Mouse (Mus musculus) megakaryocyte, embryonic 14.5 days (primary cell): ENCODE measurements at regions not wholly inside any gene's neighbourhood (a gene's known extent, or its start where the extent isn't known, plus 50 kb on each side); places are given as distances from the start of the nearest gene placed in this dataset.

Source experiments
- H3K27me3 ChIP-seq: replicated peaks from 2 replicates; pipeline ENCODE3; 2012; ENCODE audit warnings: inconsistent platforms
- H3K36me3 ChIP-seq: replicated peaks from 2 replicates; pipeline ENCODE3; 2012; ENCODE audit warnings: low read length, inconsistent platforms, mixed read lengths
- H3K4me1 ChIP-seq: 2 replicates; pipeline ENCODE4 v1.6.1; 2012; ENCODE audit warnings: inconsistent platforms
- H3K4me3 ChIP-seq: replicated peaks from 2 replicates; pipeline ENCODE3; 2012; ENCODE audit warnings: moderate library complexity, mild to moderate bottlenecking, inconsistent platforms
- H3K9me3 ChIP-seq: 2 replicates; pipeline ENCODE4 v1.6.1; 2012; ENCODE audit warnings: inconsistent platforms
- FLI1 ChIP-seq: IDR thresholded peaks from 2 replicates; pipeline ENCODE4 v1.6.1; 2012; ENCODE audit warnings: low read length, inconsistent platforms, mixed read lengths
- GATA1 ChIP-seq: IDR thresholded peaks from 3 replicates; pipeline ENCODE4 v1.6.1; 2012; ENCODE audit warnings: mixed read lengths, low read length, inconsistent platforms, borderline replicate concordance

DNA sequence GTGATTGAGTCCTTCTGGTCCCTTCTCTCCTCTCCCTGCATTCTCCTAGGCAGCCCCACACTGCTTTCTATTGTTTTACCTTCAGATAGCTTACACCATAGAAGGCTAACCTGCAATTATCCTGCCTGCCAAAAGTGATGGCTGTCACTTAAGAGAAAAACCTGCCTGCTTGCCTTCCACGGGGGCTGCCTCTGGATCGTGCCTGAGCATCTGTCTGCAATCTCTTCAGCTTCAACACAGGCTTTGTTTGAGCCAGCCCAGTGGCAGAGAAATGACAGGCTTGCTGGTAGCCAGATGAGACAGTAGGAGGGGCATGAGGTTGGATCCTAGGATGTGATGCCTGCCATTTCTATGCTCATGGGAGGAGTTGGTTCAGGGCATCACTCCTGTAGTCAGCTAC lies 345.2 kb upstream of the Tshz3 start:
- Histone ChIP-seq H3K4me3 (no peak overlapping the region), H3K36me3 (no peaks in the 10 kb centered on the region), H3K9me3 (peaks cover 76% of the 10 kb centered on the region), H3K27me3 (no peaks in the 10 kb centered on the region), H3K4me1 (no peaks in the 10 kb centered on the region)
- TF ChIP-seq GATA1 (no peak), FLI1 (no peak)

DNA sequence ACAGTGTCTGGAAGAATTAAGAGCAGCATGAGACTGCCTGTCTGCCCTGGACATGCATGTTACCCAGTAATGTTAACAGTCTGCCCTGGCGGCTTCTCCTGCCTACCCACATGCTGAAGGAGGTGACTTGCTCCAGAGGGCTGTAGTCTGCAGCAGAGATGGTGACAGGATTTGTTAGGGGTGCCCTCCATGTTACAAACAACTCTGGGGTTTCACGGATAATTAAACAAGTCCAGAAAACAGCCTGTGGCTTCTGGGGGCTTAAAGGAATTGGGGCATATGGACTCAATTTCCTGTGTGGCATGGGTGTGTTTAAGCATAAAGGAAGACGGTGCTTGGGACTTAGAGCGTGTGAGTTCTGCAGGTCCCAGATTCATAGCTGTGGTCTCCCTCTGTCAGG lies 347.3 kb upstream of the Tshz3 start:
- no peak for TF ChIP-seq FLI1
- no peak for TF ChIP-seq GATA1

DNA sequence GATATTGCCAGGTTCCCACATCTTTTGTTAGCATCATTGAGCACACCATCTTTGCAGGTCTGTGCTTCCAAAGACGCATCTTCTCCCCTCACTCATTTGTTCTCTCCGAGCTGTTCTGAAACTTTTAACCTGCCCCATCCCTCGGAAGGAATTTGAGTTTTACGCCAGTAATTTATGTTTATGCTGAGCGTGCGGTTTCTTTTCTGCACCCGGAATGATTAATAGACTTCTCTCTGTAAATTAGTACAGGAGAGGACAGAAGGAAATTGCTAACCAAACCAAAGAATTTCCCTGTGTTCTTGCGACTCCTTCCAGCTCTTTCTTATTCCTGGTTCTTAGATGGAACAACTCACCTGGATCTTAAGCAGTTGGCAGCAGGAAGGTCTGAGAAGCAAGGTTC lies 349.7 kb upstream of the Tshz3 start:
- TF ChIP-seq FLI1 (no peak), GATA1 (no peak)
- Histone ChIP-seq H3K4me3 (no peak overlapping the region), H3K4me1 (no peaks in the 10 kb centered on the region), H3K27me3 (no peaks in the 10 kb centered on the region), H3K36me3 (no peaks in the 10 kb centered on the region), H3K9me3 (peaks cover 69% of the 10 kb centered on the region)

More for the DNA sequence above, 347.3 kb upstream of the Tshz3 start:
- H3K9me3 ChIP-seq = peaks cover 81% of the 10 kb centered on the region
- H3K4me1 ChIP-seq = no peaks in the 10 kb centered on the region
- H3K36me3 ChIP-seq = no peaks in the 10 kb centered on the region
- H3K4me3 ChIP-seq = no peak overlapping the region
- H3K27me3 ChIP-seq = no peaks in the 10 kb centered on the region

DNA sequence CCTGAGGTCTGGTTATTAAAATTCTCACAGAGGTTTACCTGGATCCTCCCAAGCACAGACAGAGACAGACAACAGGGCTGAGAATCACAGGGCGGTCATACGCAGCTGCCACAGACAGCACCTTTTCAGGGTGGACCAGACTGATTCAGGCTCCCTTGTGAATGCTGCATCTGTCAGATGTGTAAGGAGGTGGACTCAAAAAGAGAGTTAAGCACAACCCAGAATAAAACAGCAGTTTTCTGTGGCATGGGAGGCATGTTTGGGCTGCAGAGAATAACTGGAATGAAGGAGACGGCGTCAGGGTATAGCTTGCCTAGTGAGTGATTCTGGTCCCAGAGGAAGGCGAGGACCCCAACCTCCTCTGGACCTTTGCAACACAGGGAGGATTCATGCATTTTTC lies 363.1 kb upstream of the Tshz3 start:
- H3K4me3 ChIP-seq = no peak overlapping the region
- TF ChIP-seq GATA1 = no peak
- TF ChIP-seq FLI1 = no peak
- peaks cover 49% of the 10 kb centered on the region for H3K9me3 ChIP-seq
- H3K36me3 ChIP-seq = no peaks in the 10 kb centered on the region
- no peaks in the 10 kb centered on the region for H3K4me1 ChIP-seq
- H3K27me3 ChIP-seq = no peaks in the 10 kb centered on the region

DNA sequence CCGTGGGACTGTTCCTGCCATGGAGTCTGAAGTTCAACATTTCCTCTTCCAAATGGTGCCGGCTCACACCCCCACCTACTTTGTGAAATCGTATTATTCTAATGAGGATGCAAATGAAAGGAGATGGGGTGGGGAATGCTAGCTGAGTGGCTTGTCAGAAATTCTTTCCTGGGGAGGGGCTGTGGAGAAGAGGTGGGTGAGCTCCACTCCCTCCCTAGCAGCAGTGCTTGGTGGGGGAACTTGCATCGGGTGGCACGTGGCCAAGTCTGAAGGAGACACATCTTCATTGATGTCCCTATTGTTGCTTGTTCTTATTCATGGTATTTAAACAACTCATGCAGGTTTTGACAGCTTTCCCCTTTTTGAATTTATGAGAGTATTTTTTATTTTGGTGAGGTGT lies 363.8 kb upstream of the Tshz3 start:
- H3K27me3 ChIP-seq = no peaks in the 10 kb centered on the region
- no peak for TF ChIP-seq FLI1
- TF ChIP-seq GATA1 = no peak
- H3K4me1 ChIP-seq = no peaks in the 10 kb centered on the region
- peaks cover 42% of the 10 kb centered on the region for H3K9me3 ChIP-seq
- H3K36me3 ChIP-seq = no peaks in the 10 kb centered on the region
- H3K4me3 ChIP-seq = no peak overlapping the region

DNA sequence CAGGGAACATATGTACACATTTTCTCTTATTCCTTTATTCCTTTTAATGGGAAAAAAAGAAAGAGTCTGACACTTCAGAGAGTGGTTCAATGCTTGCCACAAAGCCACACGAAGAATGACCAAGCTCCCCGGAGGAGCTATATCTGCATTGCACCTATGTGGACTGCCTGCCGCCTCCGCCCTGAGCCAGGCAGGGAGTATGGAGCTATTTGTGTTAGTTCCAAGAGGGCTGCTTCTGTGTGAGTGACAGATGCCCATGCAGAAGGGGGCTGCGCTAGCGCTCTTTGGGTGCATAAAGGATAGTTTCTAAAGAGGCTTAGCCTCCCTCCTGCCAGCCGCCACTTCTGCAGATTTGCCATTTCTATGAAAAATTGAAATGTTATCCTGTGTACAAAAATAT lies 365.3 kb upstream of the Tshz3 start:
- no peaks in the 10 kb centered on the region for H3K4me1 ChIP-seq
- peaks cover 44% of the 10 kb centered on the region for H3K9me3 ChIP-seq
- no peaks in the 10 kb centered on the region for H3K27me3 ChIP-seq
- H3K4me3 ChIP-seq = no peak overlapping the region
- no peaks in the 10 kb centered on the region for H3K36me3 ChIP-seq
- TF ChIP-seq FLI1 (no peak), GATA1 (no peak)

DNA sequence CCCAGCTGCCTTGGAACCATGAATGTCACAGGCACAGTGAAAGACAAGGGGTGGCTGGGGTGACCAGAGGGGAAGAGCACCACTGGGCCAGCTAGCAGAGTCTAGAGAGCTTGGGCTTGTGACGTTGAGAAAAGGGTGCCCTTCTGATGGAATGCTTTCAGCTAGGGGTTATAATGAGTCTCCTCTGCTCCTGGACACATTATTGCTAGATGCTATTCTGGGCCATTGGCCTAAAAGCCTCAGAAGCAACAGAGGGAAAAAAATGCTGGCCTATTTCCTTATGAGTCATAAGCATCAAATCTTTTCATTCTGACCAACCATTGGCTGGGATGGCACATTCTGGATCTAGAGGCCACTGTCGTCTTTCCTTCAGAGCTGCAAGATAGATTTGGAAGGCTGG lies 369.8 kb upstream of the Tshz3 start:
- no peak for TF ChIP-seq FLI1
- no peak for TF ChIP-seq GATA1
- Histone ChIP-seq H3K36me3 (no peaks in the 10 kb centered on the region), H3K27me3 (no peaks in the 10 kb centered on the region), H3K4me1 (no peaks in the 10 kb centered on the region), H3K9me3 (peaks cover 48% of the 10 kb centered on the region), H3K4me3 (no peak overlapping the region)

DNA sequence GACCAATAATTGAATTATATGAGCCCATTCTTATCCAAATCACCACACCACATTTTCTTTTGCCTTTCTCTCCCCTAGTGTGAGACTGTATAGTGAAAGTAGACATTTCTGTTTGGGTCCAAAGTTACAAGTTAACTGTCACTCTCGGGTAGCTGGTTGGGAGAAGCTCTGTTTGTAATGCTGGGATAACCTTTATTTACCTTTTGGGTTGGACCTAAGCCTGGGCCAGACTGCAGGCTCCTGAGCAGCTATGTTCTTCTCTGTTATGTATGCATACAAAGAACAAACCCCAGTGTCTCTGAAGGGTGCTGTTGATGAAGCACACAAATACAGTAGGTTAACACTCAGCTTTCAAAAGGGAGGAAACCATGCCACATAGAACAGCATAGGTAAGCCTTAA lies 373.9 kb upstream of the Tshz3 start:
- Histone ChIP-seq H3K27me3 (no peaks in the 10 kb centered on the region), H3K4me1 (no peaks in the 10 kb centered on the region), H3K9me3 (peaks cover 65% of the 10 kb centered on the region), H3K36me3 (no peaks in the 10 kb centered on the region), H3K4me3 (no peak overlapping the region)
- TF ChIP-seq GATA1 (no peak), FLI1 (no peak)

DNA sequence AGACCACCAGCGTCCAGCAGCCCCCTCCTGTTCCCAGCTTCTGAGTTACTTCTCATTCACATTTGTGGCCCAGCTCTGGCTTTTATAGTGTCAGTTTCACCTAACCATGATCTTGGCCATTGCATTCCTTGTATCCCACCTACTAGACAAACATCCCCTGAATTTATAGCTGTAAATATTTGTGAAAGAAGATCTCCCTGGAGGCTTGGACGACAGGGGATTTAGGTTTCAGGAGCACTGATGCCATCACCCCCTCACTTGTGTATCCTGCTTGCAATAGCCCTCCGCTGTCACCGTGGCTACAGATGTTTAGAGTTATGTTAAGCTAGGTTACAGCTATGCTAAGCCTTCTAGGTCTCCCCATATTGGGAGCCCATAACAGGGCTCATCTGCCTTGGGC lies 375.7 kb upstream of the Tshz3 start:
- no peak for TF ChIP-seq GATA1
- TF ChIP-seq FLI1 = no peak
- no peak overlapping the region for H3K4me3 ChIP-seq
- H3K4me1 ChIP-seq = no peaks in the 10 kb centered on the region
- no peaks in the 10 kb centered on the region for H3K36me3 ChIP-seq
- peaks cover 62% of the 10 kb centered on the region for H3K9me3 ChIP-seq
- no peaks in the 10 kb centered on the region for H3K27me3 ChIP-seq

DNA sequence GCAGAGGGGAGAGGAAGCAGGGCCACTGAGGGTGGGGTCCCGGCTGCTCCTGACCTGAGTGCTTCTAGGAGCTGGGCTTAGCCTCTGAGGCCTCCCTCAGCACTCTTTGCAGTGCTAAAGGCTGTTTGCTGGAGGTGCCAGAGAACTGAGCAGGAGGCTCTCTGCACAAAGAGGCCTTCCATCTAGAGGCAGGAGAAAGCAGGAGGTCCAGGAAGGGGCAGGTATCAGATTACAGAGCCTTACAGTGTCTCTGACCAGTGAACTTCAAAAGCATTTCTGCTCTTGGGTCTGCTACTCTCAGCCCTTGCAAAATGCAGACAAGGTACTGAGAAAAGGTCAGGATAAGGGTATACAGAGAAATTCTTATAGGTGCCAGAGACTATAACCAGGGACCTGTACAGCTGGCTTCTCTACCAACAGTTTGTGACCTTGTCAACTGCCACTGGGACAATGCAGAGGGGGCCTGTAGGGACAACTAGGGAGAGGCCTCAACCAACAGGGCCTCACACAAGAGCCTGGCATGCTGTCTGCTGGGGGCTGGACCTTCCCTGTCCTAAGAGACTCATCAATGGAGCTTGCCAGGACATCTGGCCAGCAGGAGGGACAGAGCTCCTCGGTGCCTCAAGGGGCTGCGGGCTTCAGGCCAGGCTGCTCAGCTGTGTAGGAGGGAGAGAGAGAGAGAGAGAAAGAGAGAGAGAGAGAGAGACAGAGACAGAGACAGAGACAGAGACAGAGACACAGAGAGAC lies 380.3 kb upstream of the Tshz3 start:
- no peaks in the 10 kb centered on the region for H3K4me1 ChIP-seq
- no peaks in the 10 kb centered on the region for H3K36me3 ChIP-seq
- H3K4me3 ChIP-seq = no peak overlapping the region
- H3K9me3 ChIP-seq = peaks cover 51% of the 10 kb centered on the region
- TF ChIP-seq FLI1 (no peak), GATA1 (no peak)
- no peaks in the 10 kb centered on the region for H3K27me3 ChIP-seq

DNA sequence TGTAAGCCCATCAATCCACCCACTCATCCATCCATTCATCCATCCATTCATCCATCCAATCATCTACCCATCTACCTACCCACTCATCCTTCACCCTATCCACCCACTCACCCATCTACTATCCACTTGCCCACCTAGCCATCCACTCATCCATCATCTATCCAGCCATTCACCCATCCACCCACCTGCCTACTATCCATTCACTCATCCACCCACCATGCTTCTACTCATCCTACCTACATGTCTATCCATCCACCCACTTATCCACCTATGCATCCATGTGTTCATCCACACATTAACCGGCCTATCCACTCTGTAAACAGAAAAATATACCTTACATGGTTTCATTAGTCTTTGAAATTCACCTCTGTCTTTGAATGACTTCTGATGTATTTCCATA lies 384.2 kb upstream of the Tshz3 start:
- Histone ChIP-seq H3K27me3 (no peaks in the 10 kb centered on the region), H3K4me3 (peak overlapping the region; percentile 1), H3K9me3 (peaks cover 59% of the 10 kb centered on the region), H3K4me1 (no peaks in the 10 kb centered on the region), H3K36me3 (no peaks in the 10 kb centered on the region)
- no peak for TF ChIP-seq GATA1
- no peak for TF ChIP-seq FLI1
